Mouse (Mus musculus) MEL (cell line): ENCODE results near the gene Tigd4. TPM values are rescaled to one million over a fixed set of nuclear protein-coding genes. Genes with fewer than 3 reads are reported as not detected.

Source experiments
- DNase-seq: peaks from one replicate; pipeline ENCODE4 v3.0.0; 2011; ENCODE audit warnings: low read depth, low spot score
- H3K27ac ChIP-seq: 2 replicates; pipeline ENCODE4 v1.5.1; 2012; ENCODE audit warnings: low read depth, mild to moderate bottlenecking, control low read depth, low read length, moderate library complexity; ENCODE audit not compliant: control insufficient read depth
- H3K27me3 ChIP-seq, 2 experiments: fragments of 150-350 bp in 1 of 2; sonication (generic) in 1 of 2; 2 replicates each; pipeline ENCODE4 v1.6.1; 2012; ENCODE audit warnings: low read length in 2 of 2, mild to moderate bottlenecking in 2 of 2, improper control_type of control experiment in 1 of 2, moderate library complexity in 1 of 2; ENCODE audit not compliant: insufficient read depth in 2 of 2, control insufficient read depth in 1 of 2
- H3K36me3 ChIP-seq, 2 experiments: 2 replicates each; pipeline ENCODE4 v1.6.1; 2012 to 2014; ENCODE audit warnings: low read length in 2 of 2, improper control_type of control experiment in 1 of 2, inconsistent platforms in 1 of 2, mild to moderate bottlenecking in 1 of 2; ENCODE audit not compliant: insufficient read depth in 2 of 2, control insufficient read depth in 1 of 2
- H3K4me1 ChIP-seq, 2 experiments: fragments of 150-350 bp in 1 of 2; sonication (generic) in 1 of 2; 2 replicates each; pipeline ENCODE4 v1.6.1; 2012; ENCODE audit warnings: low read length in 2 of 2, improper control_type of control experiment in 1 of 2, mild to moderate bottlenecking in 1 of 2; ENCODE audit not compliant: insufficient read depth in 2 of 2, control insufficient read depth in 1 of 2
- H3K4me3 ChIP-seq, 2 experiments: fragments of 150-350 bp in 1 of 2; sonication (generic) in 1 of 2; 2 replicates each; pipeline ENCODE4 v1.5.1; 2012; ENCODE audit warnings: low read depth in 2 of 2, low read length in 2 of 2, mild to moderate bottlenecking in 2 of 2, moderate library complexity in 2 of 2, control low read depth in 1 of 2, improper control_type of control experiment in 1 of 2; ENCODE audit not compliant: control insufficient read depth in 1 of 2, insufficient read depth in 1 of 2
- H3K79me2 ChIP-seq: 2 replicates; pipeline ENCODE4 v1.6.1; 2012; ENCODE audit warnings: mild to moderate bottlenecking, low read length, moderate library complexity; ENCODE audit not compliant: control insufficient read depth, poor library complexity, insufficient read depth
- H3K9ac ChIP-seq: 2 replicates; pipeline ENCODE4 v1.6.1; 2012; ENCODE audit warnings: low read depth, mild to moderate bottlenecking, control low read depth, low read length, moderate library complexity; ENCODE audit not compliant: control insufficient read depth, poor library complexity, severe bottlenecking
- H3K9me3 ChIP-seq: fragments of 150-350 bp; sonication (generic); replicated peaks from 2 replicates; pipeline ENCODE4 v1.6.1; 2012; ENCODE audit warnings: mild to moderate bottlenecking, low read length, improper control_type of control experiment, moderate library complexity; ENCODE audit not compliant: insufficient read depth
- BHLHE40 ChIP-seq: IDR thresholded peaks from 2 replicates; pipeline ENCODE4 v1.6.1; 2012; ENCODE audit warnings: low read depth, mild to moderate bottlenecking, inconsistent platforms, low read length, improper control_type of control experiment, borderline replicate concordance
- CHD1 ChIP-seq: IDR thresholded peaks from 2 replicates; pipeline ENCODE4 v1.6.1; 2012; ENCODE audit warnings: low read depth, mild to moderate bottlenecking, inconsistent platforms, low read length, improper control_type of control experiment
- CHD2 ChIP-seq: IDR thresholded peaks from 2 replicates; pipeline ENCODE4 v1.6.1; 2011; ENCODE audit warnings: low read length, improper control_type of control experiment
- E2F4 ChIP-seq: IDR thresholded peaks from 2 replicates; pipeline ENCODE4 v1.6.1; 2011; ENCODE audit warnings: low read depth, low read length, improper control_type of control experiment, borderline replicate concordance
- ELF1 ChIP-seq: IDR thresholded peaks from 2 replicates; pipeline ENCODE4 v1.6.1; 2014; ENCODE audit warnings: low read depth, mild to moderate bottlenecking, inconsistent platforms, low read length, improper control_type of control experiment, moderate library complexity
- ETS1 ChIP-seq: IDR thresholded peaks from 2 replicates; pipeline ENCODE4 v1.6.1; 2012; ENCODE audit warnings: low read depth, mild to moderate bottlenecking, inconsistent platforms, low read length, improper control_type of control experiment, moderate library complexity
- GABPA ChIP-seq: IDR thresholded peaks from 2 replicates; pipeline ENCODE4 v1.6.1; 2012; ENCODE audit warnings: low read depth, mild to moderate bottlenecking, inconsistent platforms, low read length, improper control_type of control experiment, moderate library complexity
- HCFC1 ChIP-seq: IDR thresholded peaks from 2 replicates; pipeline ENCODE4 v1.6.1; 2012; ENCODE audit warnings: low read depth, mild to moderate bottlenecking, inconsistent platforms, low read length, improper control_type of control experiment, moderate library complexity
- KAT2A ChIP-seq: conservative IDR thresholded peaks from 2 replicates; pipeline ENCODE4 v1.6.1; 2012; ENCODE audit warnings: low read depth, low read length, improper control_type of control experiment, inconsistent platforms
- MAFK ChIP-seq: IDR thresholded peaks from 2 replicates; pipeline ENCODE4 v1.6.1; 2011; ENCODE audit warnings: low read depth, mild to moderate bottlenecking, low read length, improper control_type of control experiment, borderline replicate concordance
- MAZ ChIP-seq: IDR thresholded peaks from 2 replicates; pipeline ENCODE4 v1.6.1; 2012; ENCODE audit warnings: low read depth, mild to moderate bottlenecking, inconsistent platforms, low read length, improper control_type of control experiment
- MEF2A ChIP-seq: IDR thresholded peaks from 2 replicates; pipeline ENCODE4 v1.6.1; 2014; ENCODE audit warnings: low read depth, mild to moderate bottlenecking, inconsistent platforms, low read length, improper control_type of control experiment; ENCODE audit not compliant: poor library complexity, insufficient replicate concordance, severe bottlenecking; ENCODE audit errors: extremely low read depth
- NELFE ChIP-seq: IDR thresholded peaks from 2 replicates; pipeline ENCODE4 v1.6.1; 2011; ENCODE audit warnings: low read depth, low read length, improper control_type of control experiment
- POLR2A ChIP-seq, 2 experiments: IDR thresholded peaks; 2 replicates each; pipeline ENCODE4 v1.6.1; 2011 to 2012; ENCODE audit warnings: low read length in 2 of 2, mild to moderate bottlenecking in 2 of 2, control low read depth in 1 of 2, improper control_type of control experiment in 1 of 2, low read depth in 1 of 2, moderate library complexity in 1 of 2; ENCODE audit not compliant: control insufficient read depth in 1 of 2, insufficient read depth in 1 of 2, poor library complexity in 1 of 2
- POLR2AphosphoS5 ChIP-seq: IDR thresholded peaks from 2 replicates; pipeline ENCODE4 v1.6.1; 2012; ENCODE audit warnings: low read depth, borderline replicate concordance, mild to moderate bottlenecking, inconsistent platforms, low read length, moderate library complexity, mixed read lengths
- RAD21 ChIP-seq: IDR thresholded peaks from 2 replicates; pipeline ENCODE4 v1.6.1; 2011; ENCODE audit warnings: mild to moderate bottlenecking, low read depth, low read length, improper control_type of control experiment
- RCOR1 ChIP-seq: IDR thresholded peaks from 2 replicates; pipeline ENCODE4 v1.6.1; 2012; ENCODE audit warnings: low read depth, mild to moderate bottlenecking, inconsistent platforms, low read length, improper control_type of control experiment
- TAL1 ChIP-seq: IDR thresholded peaks from 2 replicates; pipeline ENCODE4 v1.6.1; 2012; ENCODE audit warnings: mild to moderate bottlenecking, inconsistent platforms, low read length, moderate library complexity, mixed read lengths
- TBP ChIP-seq: IDR thresholded peaks from 2 replicates; pipeline ENCODE4 v1.8.0; 2011; ENCODE audit warnings: low read depth, low read length, improper control_type of control experiment
- TCF12 ChIP-seq: IDR thresholded peaks from 2 replicates; pipeline ENCODE4 v1.6.1; 2014; ENCODE audit warnings: low read depth, mild to moderate bottlenecking, inconsistent platforms, low read length, improper control_type of control experiment, moderate library complexity
- UBTF ChIP-seq: IDR thresholded peaks from 2 replicates; pipeline ENCODE4 v1.6.1; 2012; ENCODE audit warnings: low read depth, mild to moderate bottlenecking, inconsistent platforms, low read length, improper control_type of control experiment, moderate library complexity, borderline replicate concordance; ENCODE audit not compliant: insufficient read depth
- USF1 ChIP-seq: IDR thresholded peaks from 2 replicates; pipeline ENCODE4 v1.6.1; 2014; ENCODE audit warnings: low read depth, mild to moderate bottlenecking, inconsistent platforms, low read length, improper control_type of control experiment, moderate library complexity
- ZC3H11A ChIP-seq: IDR thresholded peaks from 2 replicates; pipeline ENCODE4 v1.6.1; 2012; ENCODE audit warnings: low read depth, mild to moderate bottlenecking, inconsistent platforms, low read length, improper control_type of control experiment
- ZMIZ1 ChIP-seq: IDR thresholded peaks from 2 replicates; pipeline ENCODE4 v1.6.1; 2012; ENCODE audit warnings: low read depth, mild to moderate bottlenecking, inconsistent platforms, low read length, improper control_type of control experiment, moderate library complexity
- ZNF384 ChIP-seq: IDR thresholded peaks from 2 replicates; pipeline ENCODE4 v1.6.1; 2012; ENCODE audit warnings: low read depth, mild to moderate bottlenecking, inconsistent platforms, low read length, improper control_type of control experiment
- polyA plus RNA-seq, 2 experiments: library from polyadenylated mRNA; stranded (reverse) in 1 of 2; unstranded in 1 of 2; fragments of >175 nt in 1 of 2; fragments of >200 nt in 1 of 2; gene quantifications; 2 replicates each; pipeline versions ENCODE4 v1.2.1 to v1.2.4; 2012; ENCODE audit warnings: low replicate concordance in 2 of 2, low read depth in 1 of 2; ENCODE audit not compliant: insufficient read length in 2 of 2, insufficient read depth in 1 of 2, missing spikeins in 1 of 2
- total RNA-seq: library from RNA; depleted of rRNA; stranded (reverse); fragments of 300-350 nt; gene quantifications from 2 replicates; pipeline ENCODE4 v1.2.3, GENCODE M21; 2012

Gene Tigd4
- total and polyA plus RNA-seq, 3 experiments: not detected

DNA sequence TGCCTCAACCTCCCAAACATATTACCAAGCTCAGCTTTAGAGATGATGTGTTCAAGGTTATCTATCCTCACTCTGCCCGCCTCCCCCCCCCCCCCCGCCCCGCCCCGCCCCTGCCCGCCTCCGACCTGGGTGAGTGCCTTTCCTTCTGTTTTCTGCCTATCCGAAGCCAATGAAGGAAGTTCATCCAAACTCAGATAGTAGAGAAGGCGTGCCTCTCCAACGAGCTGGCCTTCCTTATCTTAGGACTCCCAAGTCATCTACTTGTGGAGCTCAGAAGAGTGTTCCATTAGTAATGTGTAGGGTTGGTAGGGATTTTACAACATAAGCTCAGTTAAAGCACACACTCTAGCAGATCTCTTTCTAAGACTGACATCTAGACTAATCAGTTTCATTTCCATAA lies 9.8 kb downstream of the Tigd4 start (continued):
- TF ChIP-seq RCOR1: peak; percentile 70
- TF ChIP-seq TBP: 0 out of 2 replicates have a peak, but pooled peaks have one; percentile 53
- TF ChIP-seq POLR2AphosphoS5: no peak
- peak; percentile 23; the same call in 1 of the 2 replicates for TF ChIP-seq NELFE
- no peak for TF ChIP-seq RAD21
- TF ChIP-seq HCFC1: no peak

DNA sequence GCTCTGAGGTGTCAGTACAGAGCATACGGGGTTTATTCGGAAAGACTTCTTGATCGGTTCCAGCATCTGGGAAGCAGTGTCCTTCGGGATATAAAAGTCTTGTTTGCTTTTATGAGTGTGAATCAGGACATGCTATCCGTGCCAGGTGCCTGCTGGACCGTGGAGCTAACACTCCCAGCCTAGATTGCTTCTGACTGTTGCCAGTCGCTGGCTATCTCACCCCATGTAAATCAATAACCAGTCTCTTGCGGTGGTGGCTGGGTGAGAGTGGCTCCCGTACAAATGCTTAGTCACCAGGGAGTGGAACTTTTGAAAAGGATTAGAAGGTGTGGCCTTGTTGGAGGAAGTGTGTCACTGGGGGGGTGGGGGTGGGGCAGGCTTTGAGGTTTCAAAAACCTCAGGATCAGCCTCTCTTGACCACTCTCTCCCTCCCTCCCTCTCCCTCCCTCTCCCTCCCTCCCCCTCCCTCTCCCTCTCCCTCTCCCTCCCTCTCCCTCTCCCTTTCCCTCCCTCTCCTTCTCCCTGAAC lies 16.9 kb downstream of the Tigd4 start:
- H3K27ac ChIP-seq: no peak overlapping the region
- no peaks in the 10 kb centered on the region for H3K9me3 ChIP-seq
- DNase-seq: peak; percentile 24
- no peak overlapping the region for H3K4me3 ChIP-seq
- H3K9ac ChIP-seq: no peak overlapping the region
- H3K36me3 ChIP-seq: peaks cover 0 to under 1% of the 10 kb centered on the region in 2 experiments; a peak in 1 of 4 replicates
- peaks cover 0 to under 1% of the 10 kb centered on the region in 2 experiments; a peak in 1 of 4 replicates for H3K4me1 ChIP-seq
- H3K79me2 ChIP-seq: no peaks in the 10 kb centered on the region
- no peak for TF ChIP-seq ZMIZ1
- TF ChIP-seq GABPA: no peak
- no peak for TF ChIP-seq POLR2AphosphoS5
- H3K27me3 ChIP-seq: no peaks in the 10 kb centered on the region

DNA sequence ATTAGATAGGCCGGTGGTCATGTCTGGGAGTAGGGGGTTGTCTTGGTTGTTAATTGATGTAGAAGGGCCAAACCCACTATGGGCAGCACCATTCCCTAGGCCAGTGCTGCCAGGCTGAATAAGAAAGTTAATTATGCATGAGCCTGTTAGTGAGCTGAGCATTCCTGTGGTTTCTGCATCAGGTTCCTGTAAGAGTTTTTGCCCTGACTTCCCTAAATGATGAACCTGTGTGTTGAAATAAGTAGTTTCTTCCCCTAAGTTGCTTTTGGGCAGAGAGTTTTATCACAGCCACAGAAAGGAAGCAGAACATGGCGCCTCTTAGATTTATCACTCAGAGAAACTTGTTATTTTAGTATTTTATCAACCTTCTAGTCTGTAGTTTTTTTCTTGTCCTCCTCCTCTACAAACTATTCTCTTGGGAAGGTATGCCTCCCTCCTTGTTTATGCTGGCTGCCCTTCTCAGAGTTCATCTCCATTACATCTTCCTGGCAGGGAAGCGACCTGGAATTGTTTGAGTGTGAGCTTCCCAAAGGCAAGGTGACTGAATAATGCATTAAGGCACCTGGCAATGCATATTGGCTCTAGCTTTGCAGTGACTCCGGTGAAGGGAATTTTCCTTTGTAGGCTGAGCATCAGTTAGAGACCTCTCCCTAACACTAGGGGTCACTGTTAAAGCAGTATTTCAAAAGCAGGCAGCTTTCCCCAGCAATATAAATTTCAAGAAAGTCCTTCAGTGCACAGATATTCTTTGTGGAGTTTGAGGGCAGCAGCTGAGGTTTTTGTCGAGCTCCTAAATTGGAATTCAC lies 21.9 kb downstream of the Tigd4 start:
- Histone ChIP-seq H3K9me3 (no peaks in the 10 kb centered on the region), H3K36me3 (peaks cover 0 to 13% of the 10 kb centered on the region in 2 experiments; a peak in 2 of 4 replicates), H3K4me1 (peaks cover 0 to 23% of the 10 kb centered on the region in 2 experiments; a peak in 2 of 4 replicates), H3K4me3 (no peak overlapping the region), H3K27ac (peak overlapping the region; percentile 42; the same call in 1 of the 2 replicates), H3K27me3 (no peaks in the 10 kb centered on the region), H3K9ac (no peak overlapping the region), H3K79me2 (no peaks in the 10 kb centered on the region)
- peak; percentile 80 for DNase-seq
- TF ChIP-seq KAT2A (no peak), BHLHE40 (peak; percentile 10; the same call in 1 of the 2 replicates), TBP (no peak), POLR2A (IDR thresholded peaks at IDR 0.05; ENCODE audit: control insufficient read depth in 1 of 2, insufficient read depth in 1 of 2, low read depth in 1 of 2, low read length in 2 of 2, poor library complexity in 1 of 2) (no peak), MAFK (no peak), ZNF384 (peak; percentile 54; the same call in 1 of the 2 replicates), UBTF (no peak), ETS1 (peak; percentile 30; the same call in 1 of the 2 replicates), NELFE (no peak), ZMIZ1 (no peak), E2F4 (no peak), POLR2AphosphoS5 (no peak), GABPA (no peak), TCF12 (peak; percentile 18; the same call in 1 of the 2 replicates), USF1 (no peak), RAD21 (peak; percentile 81), CHD2 (no peak), RCOR1 (peak; percentile 71; the same call in 1 of the 2 replicates), MEF2A (no peak), ZC3H11A (peak; percentile 72), CHD1 (no peak), ELF1 (no peak), MAZ (no peak), TAL1 (peak; percentile 13; the same call in 1 of the 2 replicates)
